Mouse (Mus musculus) regulatory T cell (primary cell): ENCODE measurements around the gene Rab9b.

Source experiments
- in situ Hi-C: fragments of 300-600 bp; cut with MboI, MseI; formaldehyde crosslinking; loops from one replicate; pipeline ENCODE4 v1.15.1; 2025; ENCODE audit warnings: high pct_unique_total_duplicates

Gene Rab9b

GRCm38 (mm10) chrX:136868061-136869040, at the start of gene Rab9b:
Gene Rab9b, minus strand, starts transcription at chrX:136868755.
- in situ Hi-C loops: no loop called here

- in situ Hi-C loops: loop anchor here (5.0 kb wide), 1 partner anchor 243 kb away; no protein-coding TSS in a partner anchor
Observed at GRCm38 (mm10) chrX:136904369-136904768, 35.8 kb upstream of the Rab9b start.

GRCm38 (mm10) chrX:136895757-136896156, 27.2 kb upstream of the Rab9b start:
- in situ Hi-C loops: no loop called here

GRCm38 (mm10) chrX:136850300-136850699, 18.3 kb downstream of the Rab9b start:
- in situ Hi-C loops: no loop called here

- in situ Hi-C loops: no loop called here
Observed at GRCm38 (mm10) chrX:136828610-136829009, 39.9 kb downstream of the Rab9b start.

GRCm38 (mm10) chrX:136825016-136825415, 43.5 kb downstream of the Rab9b start:
- in situ Hi-C loops: no loop called here

GRCm38 (mm10) chrX:136822371-136822770, 46.2 kb downstream of the Rab9b start, which contains the start of gene Plp1:
Gene Plp1, plus strand, starts transcription at chrX:136822671.
- in situ Hi-C loops: loop anchor here (25.0 kb wide), 1 partner anchor 210 kb away; no protein-coding TSS in a partner anchor

GRCm38 (mm10) chrX:136820250-136820649, 48.3 kb downstream of the Rab9b start:
- in situ Hi-C loops: loop anchor here (25.0 kb wide), 1 partner anchor 208 kb away; no protein-coding TSS in a partner anchor

GRCm38 (mm10) chrX:136819752-136820151, 48.8 kb downstream of the Rab9b start:
- in situ Hi-C loops: loop anchor here (25.0 kb wide), 1 partner anchor 207 kb away; no protein-coding TSS in a partner anchor
